Mouse (Mus musculus) heart, postnatal 0 days (tissue): ENCODE results near the gene Cd63.

Experiments used
- CTCF ChIP-seq: IDR thresholded peaks from 2 replicates; pipeline ENCODE4 v1.5.1; 2016; ENCODE audit warnings: antibody characterized with exemption, control low read depth, low read depth
- EP300 ChIP-seq: IDR thresholded peaks from 2 replicates; pipeline ENCODE4 v1.6.1; 2016; ENCODE audit warnings: antibody characterized with exemption, low read depth

DNA sequence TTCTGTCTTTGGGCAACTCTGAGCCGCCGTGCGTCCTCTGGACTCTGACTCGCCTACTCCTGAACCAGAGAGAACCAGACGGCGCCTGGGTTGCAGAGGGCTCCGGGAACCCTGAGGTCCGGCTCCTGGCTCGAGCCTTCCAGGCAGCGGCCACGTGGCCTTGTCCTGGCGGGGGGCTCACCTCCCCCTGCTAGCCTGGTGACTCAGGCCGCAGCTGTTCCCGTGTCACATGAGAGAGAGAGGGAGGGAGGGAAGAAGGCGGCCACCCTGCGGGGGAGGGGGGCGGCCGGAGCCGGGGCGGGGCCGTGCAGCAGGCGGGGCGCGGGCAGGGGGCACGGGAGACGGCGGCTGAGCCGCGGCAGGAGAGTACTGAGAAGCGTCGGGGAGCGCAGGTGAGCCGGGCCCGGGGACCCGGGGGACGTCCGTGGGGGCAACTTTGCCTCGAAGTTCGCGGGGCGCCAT, 8.8 kb downstream of the Cd63 start:
- TF ChIP-seq EP300 (peak; percentile 66), CTCF (no peak)
